Mouse (Mus musculus) embryonic facial prominence, embryonic 12.5 days (tissue): ENCODE results near the gene Gm28372. TPM values are rescaled to one million over a fixed set of nuclear protein-coding genes. Genes with fewer than 3 reads are reported as not detected.

Source experiments
- polyA plus RNA-seq: library from polyadenylated mRNA; unstranded; fragments of >200 nt; fragmentation: Nextera tagmentation; extraction: Ambion mirVana; gene quantifications from 2 replicates; pipeline ENCODE4 v1.2.1, GENCODE M21; 2016

The Gm28372 gene
- polyA plus RNA-seq, 1 experiment from 2014 or later = not detected

Other genes with a start within 250 kb of the Gm28372 start
- gene Snrpb, start 225.8 kb upstream of the Gm28372 start, polyA plus RNA-seq = 620 and 646 TPM in 2 replicates
- gene Tmc2, start 210.0 kb upstream of the Gm28372 start, polyA plus RNA-seq = not detected in 2 replicates
- 367 and 368 TPM in 2 replicates for gene Nop56, start 130.8 kb upstream of the Gm28372 start, polyA plus RNA-seq
- gene Idh3b, start 120.7 kb upstream of the Gm28372 start, polyA plus RNA-seq = 137 and 145 TPM in 2 replicates
- gene Ebf4, start 110.1 kb upstream of the Gm28372 start, polyA plus RNA-seq = 4.4 and 4.6 TPM in 2 replicates
- 98.0 and 106 TPM in 2 replicates for gene Cpxm1, start 7.7 kb upstream of the Gm28372 start, polyA plus RNA-seq
- 0.60 TPM in 1 of 2 replicates, not detected in the other for gene 1700020A23Rik, start within 50 bp of the Gm28372 start, polyA plus RNA-seq
- 0.20 TPM in 1 of 2 replicates, not detected in the other for gene Tmem239, start 1.2 kb downstream of the Gm28372 start, polyA plus RNA-seq
- gene Vps16, start 19.1 kb downstream of the Gm28372 start, polyA plus RNA-seq = 119 and 122 TPM in 2 replicates
- 14.7 TPM in 2 replicates for gene Pced1a, start 19.5 kb downstream of the Gm28372 start, polyA plus RNA-seq
- 129 and 131 TPM in 2 replicates for gene Ptpra, start 45.0 kb downstream of the Gm28372 start, polyA plus RNA-seq
- gene Mrps26, start 158.5 kb downstream of the Gm28372 start, polyA plus RNA-seq = 76.9 and 77.0 TPM in 2 replicates
- not detected in 2 replicates for gene Oxt, start 170.9 kb downstream of the Gm28372 start, polyA plus RNA-seq
- gene Avp, start 177.3 kb downstream of the Gm28372 start, polyA plus RNA-seq = not detected in 2 replicates
- 17.5 and 18.6 TPM in 2 replicates for gene Fastkd5, start 224.8 kb downstream of the Gm28372 start, polyA plus RNA-seq
- 15.5 and 16.3 TPM in 2 replicates for gene Ubox5, start 224.8 kb downstream of the Gm28372 start, polyA plus RNA-seq
- gene Lzts3, start 237.6 kb downstream of the Gm28372 start, polyA plus RNA-seq = 6.2 and 6.5 TPM in 2 replicates